Comparison of ENCODE assay signal across 8 mouse cellular contexts in genomic region chr9:21592703-21593121, GRCm38 (mm10). TPM values are rescaled to one million over a fixed set of nuclear protein-coding genes. Genes with fewer than 3 reads are reported as not detected.
DNase-seq lines count a peak whose midpoint lies in the region; ATAC-seq and TF ChIP-seq lines count a peak whose summit lies in the region.

Timm29 (plus strand) TSS chr9:21592722.
Yipf2 (minus strand) TSS chr9:21592828.

- TF ChIP-seq CTCF in G1E (IDR thresholded peaks at IDR 0.05; ENCODE audit: low read depth, low read length), result no peak
- no peak for TF ChIP-seq CTCF in layer of hippocampus, adult 2 months (conservative IDR thresholded peaks at IDR 0.05)
- TF ChIP-seq CTCF in lung, embryonic 14.5 days (IDR thresholded peaks at IDR 0.05; ENCODE audit: low read depth), result no peak
- no peak for TF ChIP-seq CTCF in olfactory bulb, adult 2 months (IDR thresholded peaks at IDR 0.05; ENCODE audit: insufficient read depth, low read depth, low read length)
- 0 out of 2 replicates have a peak, but pooled peaks have one; percentile 34 for TF ChIP-seq CTCF in thymus, adult 2 months (IDR thresholded peaks at IDR 0.05; ENCODE audit: borderline replicate concordance, control insufficient read depth, extremely low read depth, insufficient read depth, low read length, poor library complexity)

- no peaks in the 10 kb centered on the region for H3K9me3 ChIP-seq in G1E (replicated peaks)
- no peaks in the 10 kb centered on the region for H3K9me3 ChIP-seq in forebrain, embryonic 16.5 days (ENCODE audit: control insufficient read depth, low read length)
- H3K9me3 ChIP-seq in lung, embryonic 14.5 days (ENCODE audit: low read depth, low read length), result no peaks in the 10 kb centered on the region

- intact Hi-C loops in heart, postnatal 36 days (cut with DNase I), result no loop called here

- under 1% methylated on average over 30 of the region's 30 CpGs for WGBS in forebrain, embryonic 16.5 days
- under 1% methylated on average over 30 of the region's 30 CpGs for WGBS in lung, embryonic 14.5 days
- WGBS in olfactory bulb, adult 2 months, result under 1% methylated on average over 30 of the region's 30 CpGs
- under 1% methylated on average over 30 of the region's 30 CpGs for WGBS in thymus, adult 2 months

- H3K4me3 ChIP-seq in G1E (ENCODE audit: low read depth, low read length), result peak within 1 kb of the TSS; percentile 90
- peak within 1 kb of the TSS; percentile 97 for H3K4me3 ChIP-seq in forebrain, embryonic 16.5 days (replicated peaks; ENCODE audit: low read length)
- H3K4me3 ChIP-seq in layer of hippocampus, adult 2 months, result peak within 1 kb of the TSS; percentile 91
- peak within 1 kb of the TSS; percentile 96 for H3K4me3 ChIP-seq in lung, embryonic 14.5 days (ENCODE audit: low read depth, low read length)
- H3K4me3 ChIP-seq in olfactory bulb, adult 2 months (ENCODE audit: insufficient read depth, low read depth, low read length), result peak within 1 kb of the TSS; percentile 68
- H3K4me3 ChIP-seq in thymus, adult 2 months (ENCODE audit: control insufficient read depth, insufficient read depth, low read length), result peak within 1 kb of the TSS; percentile 90

- peak within 1 kb of the TSS; percentile 90 for H3K27ac ChIP-seq in forebrain, embryonic 16.5 days (ENCODE audit: low read length)
- H3K27ac ChIP-seq in layer of hippocampus, adult 2 months, result peak within 1 kb of the TSS; percentile 90
- H3K27ac ChIP-seq in lung, embryonic 14.5 days (ENCODE audit: low read depth), result peak within 1 kb of the TSS; percentile 84
- H3K27ac ChIP-seq in olfactory bulb, adult 2 months (ENCODE audit: insufficient read depth, low read depth, low read length), result peak within 1 kb of the TSS; percentile 53; the same call in 1 of the 2 replicates
- peak within 1 kb of the TSS; percentile 54 for H3K27ac ChIP-seq in thymus, adult 2 months (ENCODE audit: control insufficient read depth, insufficient read depth, low read length)

- peak within 1 kb of the TSS; percentile 85 for H3K9ac ChIP-seq in forebrain, embryonic 16.5 days (replicated peaks; ENCODE audit: low read depth, low read length)
- H3K9ac ChIP-seq in lung, embryonic 14.5 days, result peak within 1 kb of the TSS; percentile 86

- no peaks in the 10 kb centered on the region for H3K27me3 ChIP-seq in G1E (ENCODE audit: insufficient read depth, low read length)
- H3K27me3 ChIP-seq in forebrain, embryonic 16.5 days (replicated peaks; ENCODE audit: control insufficient read depth, insufficient read depth, low read length), result no peaks in the 10 kb centered on the region
- no peaks in the 10 kb centered on the region for H3K27me3 ChIP-seq in lung, embryonic 14.5 days (ENCODE audit: insufficient read depth, low read length)
- H3K27me3 ChIP-seq in thymus, adult 2 months (ENCODE audit: control insufficient read depth, insufficient read depth, low read length), result no peaks in the 10 kb centered on the region

- peak; percentile 43; the same call in 1 of the 2 replicates for TF ChIP-seq POLR2A in olfactory bulb, adult 2 months (IDR thresholded peaks at IDR 0.05; ENCODE audit: insufficient read depth, low read depth, low read length)
- peak; percentile 65; the same call in 1 of the 2 replicates for TF ChIP-seq POLR2A in thymus, adult 2 months (IDR thresholded peaks at IDR 0.05; ENCODE audit: control insufficient read depth, extremely low read depth, insufficient read depth, low read length, poor library complexity)

- ATAC-seq in G1E (ENCODE audit: extremely low read depth, insufficient number of reproducible peaks, low FRiP score, poor library complexity, severe bottlenecking), result peak; percentile 88
- peak; percentile 93 for ATAC-seq in forebrain, embryonic 16.5 days
- ATAC-seq in lung, embryonic 14.5 days (ENCODE audit: insufficient read depth), result peak; percentile 92

- H3K4me2 ChIP-seq in forebrain, embryonic 16.5 days (ENCODE audit: low read length), result peak within 1 kb of the TSS; percentile 97
- peak within 1 kb of the TSS; percentile 91 for H3K4me2 ChIP-seq in lung, embryonic 14.5 days

- peak; percentile 71 for DNase-seq in G1E (ENCODE audit: low spot score)
- DNase-seq in cerebellum, adult 18-20 months, result peak; percentile 90 to 92
- DNase-seq in heart, postnatal 36 days, result peak; percentile 83 to 90
- peak; percentile 92 to 94 for DNase-seq in layer of hippocampus, adult 2 months (ENCODE audit: low spot score in 2 of 2)
- DNase-seq in lung, embryonic 14.5 days, result peak; percentile 99
- peak; percentile 89 for DNase-seq in thymus, adult 2 months

- H3K36me3 ChIP-seq in G1E (replicated peaks), result peaks cover 85% of the 10 kb centered on the region
- peaks cover 14% of the 10 kb centered on the region for H3K36me3 ChIP-seq in forebrain, embryonic 16.5 days (ENCODE audit: control insufficient read depth, insufficient read depth)
- H3K36me3 ChIP-seq in lung, embryonic 14.5 days (ENCODE audit: insufficient read depth), result peaks cover 49% of the 10 kb centered on the region
- no peaks in the 10 kb centered on the region for H3K36me3 ChIP-seq in thymus, adult 2 months (ENCODE audit: control insufficient read depth, insufficient read depth, low read length)

- H3K4me1 ChIP-seq in G1E (ENCODE audit: insufficient read depth, low read depth, low read length), result peaks cover 57% of the 10 kb centered on the region
- peaks cover 28% of the 10 kb centered on the region for H3K4me1 ChIP-seq in forebrain, embryonic 16.5 days (replicated peaks; ENCODE audit: control insufficient read depth, insufficient read depth, low read length)
- H3K4me1 ChIP-seq in lung, embryonic 14.5 days (ENCODE audit: insufficient read depth), result no peaks in the 10 kb centered on the region
- peaks cover 9% of the 10 kb centered on the region for H3K4me1 ChIP-seq in olfactory bulb, adult 2 months (ENCODE audit: control insufficient read depth, insufficient read depth, low read length)
- peaks cover 18% of the 10 kb centered on the region for H3K4me1 ChIP-seq in thymus, adult 2 months (replicated peaks; ENCODE audit: control insufficient read depth, insufficient read depth, low read length)

RNA-seq across cellular contexts. Expression of gene Timm29, which starts in this region (rescaled TPM):
- 25.1 and 25.5 TPM in 2 replicates for total RNA-seq in G1E (2014; fragmentation: Nextera tagmentation)
- total RNA-seq in G1E (2017), result 30.7 and 35.9 TPM in 2 replicates
- polyA plus RNA-seq in G1E (2012), result 18.3 and 20.0 TPM in 2 replicates
- polyA plus RNA-seq in forebrain, embryonic 16.5 days (2015; fragmentation: Nextera tagmentation; extraction: Ambion mirVana), result 58.2 and 58.4 TPM in 2 replicates
- total RNA-seq in heart, postnatal 36 days (2021), result 10 to 100 TPM; 59.8 TPM
- total RNA-seq in layer of hippocampus, adult 2 months (2021), result 10 to 100 TPM; 58.3 to 62.0 TPM
- polyA plus RNA-seq in lung, embryonic 14.5 days (2014; fragmentation: Nextera tagmentation; extraction: Ambion mirVana), result 35.6 and 36.3 TPM in 2 replicates
- polyA plus RNA-seq in olfactory bulb, adult 2 months (2012; ENCODE audit: insufficient read depth, insufficient read length, low replicate concordance, missing spikeins), result not detected in 2 replicates
- polyA plus RNA-seq in thymus, adult 2 months (2012; rRNA removed), result 43.5 and 45.8 TPM in 2 replicates

RNA-seq across cellular contexts. Expression of gene Yipf2, which starts in this region (rescaled TPM):
- 6.8 and 8.5 TPM in 2 replicates for total RNA-seq in G1E (2014; fragmentation: Nextera tagmentation)
- 13.2 and 19.0 TPM in 2 replicates for total RNA-seq in G1E (2017)
- polyA plus RNA-seq in G1E (2012), result 4.7 and 5.1 TPM in 2 replicates
- 22.7 and 24.8 TPM in 2 replicates for polyA plus RNA-seq in forebrain, embryonic 16.5 days (2015; fragmentation: Nextera tagmentation; extraction: Ambion mirVana)
- 1 to 10 TPM; 7.3 to 8.0 TPM for total RNA-seq in heart, postnatal 36 days (2021)
- total RNA-seq in layer of hippocampus, adult 2 months (2021), result 10 to 100 TPM; 18.6 to 19.8 TPM
- polyA plus RNA-seq in lung, embryonic 14.5 days (2014; fragmentation: Nextera tagmentation; extraction: Ambion mirVana), result 17.0 and 17.9 TPM in 2 replicates
- not detected in 2 replicates for polyA plus RNA-seq in olfactory bulb, adult 2 months (2012; ENCODE audit: insufficient read depth, insufficient read length, low replicate concordance, missing spikeins)
- 47.1 and 50.6 TPM in 2 replicates for polyA plus RNA-seq in thymus, adult 2 months (2012; rRNA removed)

Comparison
In these comparisons a context has a peak if more than half of its experiments do, and no peak if none do; other contexts are left out.
1. Peak in every context shown above with its lines: DNase-seq, ATAC-seq, H3K4me3 ChIP-seq and H3K27ac ChIP-seq.
2. RNA of gene Timm29 (polyA plus RNA-seq): 58.2 to 58.4 TPM in forebrain, embryonic 16.5 days, 43.5 to 45.8 TPM in thymus, adult 2 months, 35.6 to 36.3 TPM in lung, embryonic 14.5 days and 18.3 to 20.0 TPM in G1E; not detected in olfactory bulb, adult 2 months; every median in the first group is over 10 times any median in the second.